Mouse (Mus musculus): ENCODE results near the gene Pcsk6. TPM values are rescaled to one million over a fixed set of nuclear protein-coding genes. Genes with fewer than 3 reads are reported as not detected.

Gene Pcsk6
- polyA plus RNA-seq, 1 experiment from 2014 or later, result 1.5 TPM

DNA sequence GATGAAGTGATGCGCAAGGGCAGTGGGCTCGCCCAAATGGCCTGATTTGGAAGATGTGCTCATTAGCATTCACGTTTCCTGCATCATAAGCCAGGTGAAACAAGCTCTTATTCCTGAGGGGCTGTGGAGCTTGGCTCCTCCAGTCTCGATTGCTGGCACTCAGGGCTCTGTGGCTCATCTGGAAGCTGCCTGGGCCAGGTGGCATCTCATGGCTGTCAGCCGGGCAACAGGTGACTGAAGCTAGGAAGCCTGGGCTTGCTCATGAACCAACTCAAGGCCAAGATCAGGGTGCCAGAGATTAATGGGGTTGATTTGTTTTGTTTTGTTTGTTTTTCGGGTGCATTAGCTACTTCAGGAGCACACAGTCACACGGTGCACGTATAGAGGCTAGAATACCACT, 231.1 kb downstream of the Pcsk6 start:
- H3K4me2 ChIP-seq, result no peak overlapping the region
- WGBS, result 81% methylated on average over 8 of the region's 8 CpGs
- ATAC-seq (ENCODE audit: extremely low read depth, insufficient number of reproducible peaks, low FRiP score, low TSS enrichment), result no peak
- no peak overlapping the region for H3K27ac ChIP-seq (replicated peaks)
- peaks cover 53% of the 10 kb centered on the region for H3K36me3 ChIP-seq
- H3K9ac ChIP-seq, result no peak overlapping the region
- no peaks in the 10 kb centered on the region for H3K27me3 ChIP-seq (replicated peaks)
- no peaks in the 10 kb centered on the region for H3K9me3 ChIP-seq
- H3K4me1 ChIP-seq, result no peaks in the 10 kb centered on the region
- H3K4me3 ChIP-seq, result no peak overlapping the region

GRCm38 (mm10) chr7:66094141-66094540, 232.6 kb downstream of the Pcsk6 start:
- no peak for ATAC-seq (ENCODE audit: extremely low read depth, insufficient number of reproducible peaks, low FRiP score, low TSS enrichment)
- H3K9ac ChIP-seq, result no peak overlapping the region
- H3K4me1 ChIP-seq, result no peaks in the 10 kb centered on the region
- peaks cover 38% of the 10 kb centered on the region for H3K36me3 ChIP-seq
- no peak overlapping the region for H3K4me3 ChIP-seq
- H3K27me3 ChIP-seq (replicated peaks), result no peaks in the 10 kb centered on the region
- no peak overlapping the region for H3K4me2 ChIP-seq
- H3K9me3 ChIP-seq, result no peaks in the 10 kb centered on the region
- H3K27ac ChIP-seq (replicated peaks), result no peak overlapping the region
- WGBS, result 64% methylated on average over 5 of the region's 5 CpGs

DNA sequence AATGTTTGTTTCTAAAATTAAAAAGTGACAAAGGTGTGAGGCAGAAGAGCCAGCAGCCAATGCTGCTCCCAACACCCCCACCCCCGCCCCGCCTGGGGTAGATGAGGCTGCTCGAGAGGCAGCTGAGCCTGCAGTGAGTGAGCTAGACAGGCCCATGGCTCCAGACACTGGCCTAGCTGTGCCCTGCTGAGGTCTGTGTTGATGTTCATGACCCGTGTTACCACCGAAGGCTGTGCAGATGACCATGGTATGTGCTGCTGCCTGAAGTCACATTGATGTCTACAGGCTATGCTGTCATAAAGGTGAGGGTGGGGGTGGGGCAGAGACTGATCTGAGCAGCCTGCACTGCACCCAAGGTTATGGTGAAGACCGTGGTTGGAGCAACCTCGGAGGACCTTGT, 237.3 kb downstream of the Pcsk6 start:
- H3K36me3 ChIP-seq, result no peaks in the 10 kb centered on the region; the same call in 1 of the 2 replicates
- peaks cover 3% of the 10 kb centered on the region; the same call in 1 of the 2 replicates for H3K4me1 ChIP-seq
- H3K4me2 ChIP-seq, result no peak overlapping the region
- no peak overlapping the region for H3K27ac ChIP-seq (replicated peaks)
- no peaks in the 10 kb centered on the region for H3K9me3 ChIP-seq
- no peak for ATAC-seq (ENCODE audit: extremely low read depth, insufficient number of reproducible peaks, low FRiP score, low TSS enrichment)
- 72% methylated on average over 7 of the region's 7 CpGs for WGBS
- H3K27me3 ChIP-seq (replicated peaks), result peaks cover 10% of the 10 kb centered on the region
- H3K9ac ChIP-seq, result no peak overlapping the region
- no peak overlapping the region for H3K4me3 ChIP-seq

Other genes starting within 250 kb of the Pcsk6 start
- gene Tarsl2, start 216.8 kb upstream of the Pcsk6 start, polyA plus RNA-seq (2015; fragmentation: Nextera tagmentation; extraction: Ambion mirVana), result 14.7 and 15.6 TPM in 2 replicates
- 45.9 and 49.9 TPM in 2 replicates for gene Tm2d3, start 170.6 kb upstream of the Pcsk6 start, polyA plus RNA-seq (2015; fragmentation: Nextera tagmentation; extraction: Ambion mirVana)
- not detected in 2 replicates for gene Gm45213, start 181.9 kb downstream of the Pcsk6 start, polyA plus RNA-seq (2015; fragmentation: Nextera tagmentation; extraction: Ambion mirVana)
- 98.1 and 106 TPM in 2 replicates for gene Snrpa1, start 197.3 kb downstream of the Pcsk6 start, polyA plus RNA-seq (2015; fragmentation: Nextera tagmentation; extraction: Ambion mirVana)
- gene Selenos, start 217.9 kb downstream of the Pcsk6 start, polyA plus RNA-seq (2015; fragmentation: Nextera tagmentation; extraction: Ambion mirVana), result 66.1 and 74.9 TPM in 2 replicates
- gene Chsy1, start 247.8 kb downstream of the Pcsk6 start, polyA plus RNA-seq (2015; fragmentation: Nextera tagmentation; extraction: Ambion mirVana), result 11.7 and 13.2 TPM in 2 replicates